Mouse (Mus musculus) spleen, adult 2 months (tissue): ENCODE measurements around the gene Rgs7bp. TPM values are rescaled to one million over a fixed set of nuclear protein-coding genes. Genes with fewer than 3 reads are reported as not detected.

Source experiments
- DNase-seq, 2 experiments: peaks; one replicate each; pipeline versions ENCODE4 v3.0.0 to v3.0.0-alpha.2; 2012 to 2021; ENCODE audit warnings: low spot score in 2 of 2, low read depth in 1 of 2
- H3K27ac ChIP-seq: fragments of 200-500 bp; 2 replicates; pipeline ENCODE4 v1.5.1; 2012; ENCODE audit warnings: low read length, inconsistent platforms; ENCODE audit not compliant: insufficient read depth
- H3K27me3 ChIP-seq: fragments of 200-500 bp; 2 replicates; pipeline ENCODE4 v1.6.1; 2012; ENCODE audit warnings: mild to moderate bottlenecking, moderate library complexity, low read length, inconsistent platforms; ENCODE audit not compliant: control insufficient read depth, insufficient read depth
- H3K36me3 ChIP-seq: fragments of 200-500 bp; 2 replicates; pipeline ENCODE4 v1.6.1; 2012; ENCODE audit warnings: mild to moderate bottlenecking, low read length, inconsistent platforms; ENCODE audit not compliant: control insufficient read depth, insufficient read depth
- H3K4me1 ChIP-seq: fragments of 200-500 bp; 2 replicates; pipeline ENCODE4 v1.6.1; 2011; ENCODE audit warnings: inconsistent platforms; ENCODE audit not compliant: control insufficient read depth, insufficient read depth, insufficient read length
- H3K4me3 ChIP-seq: fragments of 200-500 bp; 2 replicates; pipeline ENCODE4 v1.5.1; 2011; ENCODE audit warnings: mild to moderate bottlenecking, inconsistent platforms; ENCODE audit not compliant: insufficient read depth, insufficient read length; ENCODE audit errors: extremely low read depth
- CTCF ChIP-seq: fragments of 200-500 bp; IDR thresholded peaks from 2 replicates; pipeline ENCODE4 v1.5.1; 2011; ENCODE audit warnings: mild to moderate bottlenecking, inconsistent platforms; ENCODE audit not compliant: insufficient read depth, insufficient read length, insufficient replicate concordance; ENCODE audit errors: extremely low read depth
- POLR2A ChIP-seq: fragments of 200-500 bp; IDR thresholded peaks from 2 replicates; pipeline ENCODE4 v1.6.1; 2011; ENCODE audit warnings: low read depth, low read length, inconsistent platforms
- WGBS: fragments of 180-500 bp; shearing (Covaris S2); methylation state at CpG from one replicate; pipeline ENCODE4 v1.1.7; 2018; 5-methylcytosine and 5-hydroxymethylcytosine counted together
- polyA plus RNA-seq: library from polyadenylated mRNA; depleted of rRNA; stranded (reverse); fragments of >200 nt; gene quantifications from 2 replicates; pipeline ENCODE4 v1.2.3, GENCODE M21; 2012

Rgs7bp gene
- polyA plus RNA-seq, 1 experiment = 0.22 TPM

DNA sequence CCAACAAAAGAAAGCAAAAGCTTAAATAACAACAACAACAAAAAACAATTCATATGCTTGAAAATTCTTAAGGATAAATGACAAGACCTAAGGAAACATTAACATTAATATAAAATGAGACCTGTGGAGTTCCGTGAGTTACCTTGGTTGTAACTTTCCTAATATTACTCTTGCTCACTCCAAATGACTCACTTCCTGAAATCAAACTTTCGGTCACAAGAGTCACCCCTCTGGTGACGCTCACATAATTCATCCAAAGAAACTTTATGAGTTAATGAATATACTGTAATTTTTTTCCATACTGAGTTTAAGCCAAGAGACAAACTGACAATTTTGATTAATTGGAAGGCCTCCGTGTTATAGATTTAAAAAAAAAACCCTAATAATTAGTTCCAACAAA, 69.0 kb downstream of the Rgs7bp start:
- no peaks in the 10 kb centered on the region for H3K27me3 ChIP-seq
- H3K36me3 ChIP-seq = no peaks in the 10 kb centered on the region
- no peak overlapping the region for H3K27ac ChIP-seq
- no peak for TF ChIP-seq POLR2A
- no peak for TF ChIP-seq CTCF
- no peak for DNase-seq
- no peak overlapping the region for H3K4me3 ChIP-seq
- 85% methylated on average over 4 of the region's 4 CpGs for WGBS
- no peaks in the 10 kb centered on the region for H3K4me1 ChIP-seq

DNA sequence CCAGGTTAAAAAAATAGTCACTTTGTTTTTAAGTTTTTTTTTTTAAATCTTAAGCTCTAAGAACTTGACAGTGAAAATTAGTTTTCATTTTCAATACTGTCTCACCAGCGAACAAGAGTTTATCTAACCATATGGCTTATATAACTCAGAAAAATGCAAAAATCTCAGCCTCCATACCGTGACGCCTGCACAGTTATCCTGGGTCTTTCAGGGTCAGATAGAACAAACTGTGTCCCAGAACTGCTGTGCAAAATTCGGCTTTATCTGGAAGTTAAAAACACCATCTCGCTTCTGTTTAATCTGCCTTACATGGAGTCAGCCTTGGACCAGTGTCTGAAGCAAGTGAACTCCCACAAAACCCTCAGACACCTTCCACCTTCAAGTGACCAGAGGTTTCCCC, 70.7 kb downstream of the Rgs7bp start:
- TF ChIP-seq POLR2A (no peak), CTCF (no peak)
- WGBS = 95% methylated on average over 5 of the region's 5 CpGs
- H3K27me3 ChIP-seq = no peaks in the 10 kb centered on the region
- H3K27ac ChIP-seq = no peak overlapping the region
- no peak overlapping the region for H3K4me3 ChIP-seq
- no peak for DNase-seq
- H3K4me1 ChIP-seq = no peaks in the 10 kb centered on the region
- no peaks in the 10 kb centered on the region for H3K36me3 ChIP-seq

DNA sequence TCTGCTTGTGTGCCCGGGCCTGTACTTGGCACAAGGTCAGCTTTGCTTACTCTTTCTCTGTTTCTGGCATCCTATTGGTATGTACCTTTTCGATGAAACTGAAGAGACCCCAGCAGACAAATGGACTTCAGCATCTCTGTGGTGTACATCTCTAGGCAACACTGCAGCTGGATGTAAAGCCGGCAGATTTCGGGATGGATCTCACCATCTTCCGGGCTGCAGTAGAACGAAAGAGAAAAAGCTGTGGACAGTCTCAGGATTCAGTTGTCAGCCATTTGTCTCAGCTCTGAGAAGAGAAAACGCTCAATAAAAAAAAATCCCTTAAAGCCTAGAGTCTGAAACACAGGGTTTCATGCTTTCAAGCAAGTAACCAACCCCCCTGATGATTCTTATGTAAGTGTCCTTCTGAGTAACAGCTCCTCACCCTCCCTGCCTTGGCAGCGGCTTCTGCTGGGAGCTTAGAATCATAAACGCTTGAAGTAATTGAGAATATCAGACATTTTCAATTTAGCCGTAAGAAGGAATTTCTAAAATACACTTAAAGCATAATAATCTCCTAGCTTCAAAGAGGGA, 71.9 kb downstream of the Rgs7bp start:
- no peaks in the 10 kb centered on the region for H3K36me3 ChIP-seq
- no peak overlapping the region for H3K4me3 ChIP-seq
- H3K27ac ChIP-seq = no peak overlapping the region
- 93% methylated on average over 10 of the region's 10 CpGs for WGBS
- no peaks in the 10 kb centered on the region for H3K27me3 ChIP-seq
- H3K4me1 ChIP-seq = no peaks in the 10 kb centered on the region
- TF ChIP-seq POLR2A (no peak), CTCF (no peak)
- DNase-seq = no peak

DNA sequence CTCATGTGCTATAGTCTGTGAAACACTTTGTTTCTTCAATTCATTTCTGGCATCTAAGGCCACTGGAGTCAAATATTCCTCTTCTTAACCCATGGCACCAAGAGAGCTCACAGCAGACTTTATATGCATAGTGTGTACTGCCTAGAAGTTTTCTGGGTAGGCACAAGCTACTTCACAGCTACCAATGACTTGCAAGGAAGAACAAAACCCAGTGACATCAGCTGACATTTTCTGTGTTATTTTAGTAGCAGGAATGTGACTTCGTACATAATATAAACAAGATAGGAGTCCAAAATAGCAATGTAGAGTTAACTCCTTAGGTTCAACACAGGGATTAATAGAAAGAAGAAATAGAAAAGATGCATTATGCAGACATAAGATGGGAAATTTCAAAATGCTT, 76.6 kb downstream of the Rgs7bp start:
- no peak for TF ChIP-seq POLR2A
- TF ChIP-seq CTCF = no peak
- Histone ChIP-seq H3K36me3 (no peaks in the 10 kb centered on the region), H3K4me1 (no peaks in the 10 kb centered on the region), H3K27ac (no peak overlapping the region), H3K27me3 (no peaks in the 10 kb centered on the region), H3K4me3 (no peak overlapping the region)
- WGBS = 94% methylated on average over 1 of the region's 1 CpGs
- no peak for DNase-seq

DNA sequence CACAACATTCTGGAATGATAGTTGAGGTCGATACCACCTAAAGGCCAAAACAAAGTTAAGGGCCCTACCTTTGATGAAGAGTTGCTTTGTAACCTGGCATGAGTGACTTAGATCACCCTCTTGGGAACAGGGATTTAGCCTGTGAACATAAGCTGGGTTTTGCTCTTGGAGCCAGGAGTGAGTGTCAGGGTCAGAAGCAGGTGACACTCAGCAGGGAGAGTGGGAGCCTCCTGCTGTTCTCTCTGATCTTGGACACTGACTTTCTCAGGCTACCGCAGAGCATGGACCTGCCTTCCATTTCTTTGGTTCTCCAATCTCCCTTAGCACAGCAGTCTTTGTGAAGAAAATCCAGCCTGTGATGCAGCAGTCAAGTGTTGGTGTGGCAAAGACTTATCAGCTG, 87.2 kb downstream of the Rgs7bp start:
- no peak for DNase-seq
- H3K36me3 ChIP-seq = no peaks in the 10 kb centered on the region
- H3K4me1 ChIP-seq = no peaks in the 10 kb centered on the region
- no peak overlapping the region for H3K4me3 ChIP-seq
- H3K27me3 ChIP-seq = no peaks in the 10 kb centered on the region
- TF ChIP-seq CTCF (no peak), POLR2A (no peak)
- no peak overlapping the region for H3K27ac ChIP-seq
- 93% methylated on average over 2 of the region's 2 CpGs for WGBS

DNA sequence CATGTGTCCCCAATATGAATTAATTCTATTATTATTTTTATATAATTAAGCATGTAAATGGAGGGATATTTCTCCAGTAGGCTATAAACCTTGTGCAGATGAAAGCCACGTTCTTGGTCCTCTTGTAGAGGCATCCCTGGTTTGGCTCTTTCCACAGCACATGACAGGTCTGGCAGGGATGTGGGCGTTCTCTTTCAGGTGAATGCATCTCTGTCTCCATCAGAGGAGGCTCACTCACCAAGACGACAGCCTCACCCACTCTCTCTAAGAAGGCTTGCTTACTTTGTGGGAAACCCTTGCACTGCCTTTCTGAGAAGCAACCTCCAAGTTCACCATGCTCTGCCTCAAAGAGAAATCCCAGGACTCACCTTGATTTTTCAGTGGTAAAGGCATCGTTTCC, 91.0 kb downstream of the Rgs7bp start:
- WGBS = 88% methylated on average over 4 of the region's 4 CpGs
- Histone ChIP-seq H3K4me3 (no peak overlapping the region), H3K27me3 (no peaks in the 10 kb centered on the region), H3K36me3 (no peaks in the 10 kb centered on the region), H3K4me1 (no peaks in the 10 kb centered on the region), H3K27ac (no peak overlapping the region)
- no peak for DNase-seq
- TF ChIP-seq CTCF = no peak
- no peak for TF ChIP-seq POLR2A

DNA sequence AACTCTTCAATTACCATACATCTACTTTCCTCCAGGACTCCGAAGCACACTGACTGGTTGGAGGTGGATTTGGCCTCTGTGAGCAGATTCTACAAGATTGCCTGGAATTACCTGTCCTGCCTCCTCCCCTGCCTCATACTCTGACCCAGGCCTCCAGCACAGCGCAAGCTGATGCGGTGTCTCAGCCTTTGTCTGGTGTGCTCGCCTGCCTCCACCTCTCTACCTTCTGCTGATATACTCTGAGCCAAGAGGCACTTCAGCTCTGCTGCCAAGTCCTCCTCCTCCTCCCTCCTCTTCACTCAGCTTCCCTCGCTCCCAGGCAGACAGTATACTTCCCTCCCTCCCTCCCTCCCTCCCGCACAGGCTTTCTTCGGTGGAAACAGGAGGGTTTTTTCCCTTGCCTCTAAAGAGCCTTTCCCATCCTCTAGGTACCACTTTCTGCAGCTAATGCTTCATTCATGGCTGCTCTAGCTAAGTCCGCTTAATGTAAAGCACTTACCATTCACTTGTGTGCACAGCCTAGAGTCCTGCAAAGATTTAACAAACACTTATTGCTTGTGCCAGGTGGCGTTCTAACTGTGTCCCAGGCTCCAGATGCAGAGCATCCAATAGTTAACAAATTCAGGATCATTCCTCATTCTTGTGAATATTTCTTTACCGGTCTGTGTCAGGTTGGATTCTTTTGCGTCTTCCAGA, 91.9 kb downstream of the Rgs7bp start:
- no peak for TF ChIP-seq CTCF
- TF ChIP-seq POLR2A = no peak
- Histone ChIP-seq H3K27me3 (no peaks in the 10 kb centered on the region), H3K4me3 (no peak overlapping the region), H3K27ac (no peak overlapping the region), H3K36me3 (no peaks in the 10 kb centered on the region), H3K4me1 (no peaks in the 10 kb centered on the region)
- WGBS = 88% methylated on average over 11 of the region's 11 CpGs
- DNase-seq = no peak
